Mouse (Mus musculus): ENCODE measurements at regions not wholly inside any gene's neighbourhood (a gene's known extent, or its start where the extent isn't known, plus 50 kb on each side); places are given as distances from the start of the nearest gene placed in this dataset.

DNA sequence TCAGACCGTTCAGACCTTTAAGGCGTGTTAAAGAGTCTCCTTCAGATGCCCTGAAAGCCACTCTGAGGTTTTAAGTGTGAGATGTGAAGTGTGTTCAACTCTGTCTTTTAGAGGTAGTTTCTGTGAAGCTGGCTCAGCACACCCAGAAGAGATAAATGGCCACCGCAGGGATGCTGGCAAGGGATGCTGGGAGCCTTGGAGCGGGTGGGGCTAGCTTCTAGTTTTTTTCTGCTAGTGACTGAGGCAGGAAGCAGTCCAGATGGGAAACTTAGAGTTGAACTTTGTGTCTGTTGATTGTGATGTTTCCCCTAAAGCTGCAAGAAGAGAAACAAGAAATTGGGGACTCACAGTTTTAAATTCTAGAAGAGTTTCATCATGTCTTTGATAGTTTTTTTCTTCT, 143.5 kb downstream of the Cdca7 start:
- no peak for DNase-seq
- TF ChIP-seq POLR2A (IDR thresholded peaks at IDR 0.05; ENCODE audit: borderline replicate concordance, insufficient read depth, low read length) (no peak), CTCF (IDR thresholded peaks at IDR 0.05; ENCODE audit: borderline replicate concordance, insufficient read depth, low read depth, low read length) (no peak)
- WGBS = 34% methylated on average over 4 of the region's 4 CpGs

GRCm38 (mm10) chr2:72620182-72620652, 144.3 kb downstream of the Cdca7 start:
- TF ChIP-seq POLR2A (IDR thresholded peaks at IDR 0.05; ENCODE audit: borderline replicate concordance, insufficient read depth, low read length) = no peak
- no peak for TF ChIP-seq CTCF (IDR thresholded peaks at IDR 0.05; ENCODE audit: borderline replicate concordance, insufficient read depth, low read depth, low read length)
- H3K4me3 ChIP-seq (replicated peaks; ENCODE audit: insufficient read depth, low read depth, low read length) = no peak overlapping the region
- WGBS = 7% methylated on average over 9 of the region's 9 CpGs
- no peak for DNase-seq
- H3K27me3 ChIP-seq (ENCODE audit: control insufficient read depth, insufficient read depth, low read length) = no peaks in the 10 kb centered on the region; the same call in 1 of the 2 replicates
- H3K4me1 ChIP-seq (ENCODE audit: control insufficient read depth, insufficient read depth, low read length) = no peaks in the 10 kb centered on the region
- no peak overlapping the region for H3K27ac ChIP-seq (ENCODE audit: insufficient read depth, low read length)

More for the DNA sequence above, 143.5 kb downstream of the Cdca7 start:
- Histone ChIP-seq H3K27me3 (ENCODE audit: control insufficient read depth, insufficient read depth, low read length) (no peaks in the 10 kb centered on the region; the same call in 1 of the 2 replicates), H3K27ac (ENCODE audit: insufficient read depth, low read length) (no peak overlapping the region), H3K4me3 (replicated peaks; ENCODE audit: insufficient read depth, low read depth, low read length) (no peak overlapping the region), H3K4me1 (ENCODE audit: control insufficient read depth, insufficient read depth, low read length) (no peaks in the 10 kb centered on the region)

DNA sequence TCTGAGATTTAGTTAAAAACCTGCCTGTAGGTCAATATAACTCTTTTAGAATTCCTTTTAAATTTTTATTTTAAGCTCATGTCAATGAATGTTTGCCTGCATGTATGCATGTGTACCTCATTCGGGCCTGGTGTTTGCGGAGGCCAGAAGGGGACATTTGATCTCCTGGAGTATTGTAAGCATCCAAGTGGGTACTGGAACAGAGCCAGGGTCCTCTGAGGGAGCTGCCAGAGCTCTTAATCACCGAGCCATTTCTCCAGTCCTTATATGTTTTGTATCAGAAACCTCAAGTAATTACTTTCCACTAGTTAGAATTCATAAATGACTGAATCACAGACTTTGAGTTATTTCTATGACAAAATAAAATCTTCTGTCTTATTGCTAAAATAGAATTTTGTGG, 152.0 kb downstream of the Cdca7 start:
- peak in 1 of 2 experiments; percentile 11 for DNase-seq
- Histone ChIP-seq H3K4me1 (ENCODE audit: control insufficient read depth, insufficient read depth, low read length) (no peaks in the 10 kb centered on the region), H3K4me3 (replicated peaks; ENCODE audit: insufficient read depth, low read depth, low read length) (no peak overlapping the region), H3K27ac (ENCODE audit: insufficient read depth, low read length) (no peak overlapping the region), H3K27me3 (ENCODE audit: control insufficient read depth, insufficient read depth, low read length) (peaks cover 2% of the 10 kb centered on the region; the same call in 1 of the 2 replicates)
- TF ChIP-seq CTCF (IDR thresholded peaks at IDR 0.05; ENCODE audit: borderline replicate concordance, insufficient read depth, low read depth, low read length) (no peak), POLR2A (IDR thresholded peaks at IDR 0.05; ENCODE audit: borderline replicate concordance, insufficient read depth, low read length) (no peak)
- WGBS = 32% methylated on average over 3 of the region's 3 CpGs

DNA sequence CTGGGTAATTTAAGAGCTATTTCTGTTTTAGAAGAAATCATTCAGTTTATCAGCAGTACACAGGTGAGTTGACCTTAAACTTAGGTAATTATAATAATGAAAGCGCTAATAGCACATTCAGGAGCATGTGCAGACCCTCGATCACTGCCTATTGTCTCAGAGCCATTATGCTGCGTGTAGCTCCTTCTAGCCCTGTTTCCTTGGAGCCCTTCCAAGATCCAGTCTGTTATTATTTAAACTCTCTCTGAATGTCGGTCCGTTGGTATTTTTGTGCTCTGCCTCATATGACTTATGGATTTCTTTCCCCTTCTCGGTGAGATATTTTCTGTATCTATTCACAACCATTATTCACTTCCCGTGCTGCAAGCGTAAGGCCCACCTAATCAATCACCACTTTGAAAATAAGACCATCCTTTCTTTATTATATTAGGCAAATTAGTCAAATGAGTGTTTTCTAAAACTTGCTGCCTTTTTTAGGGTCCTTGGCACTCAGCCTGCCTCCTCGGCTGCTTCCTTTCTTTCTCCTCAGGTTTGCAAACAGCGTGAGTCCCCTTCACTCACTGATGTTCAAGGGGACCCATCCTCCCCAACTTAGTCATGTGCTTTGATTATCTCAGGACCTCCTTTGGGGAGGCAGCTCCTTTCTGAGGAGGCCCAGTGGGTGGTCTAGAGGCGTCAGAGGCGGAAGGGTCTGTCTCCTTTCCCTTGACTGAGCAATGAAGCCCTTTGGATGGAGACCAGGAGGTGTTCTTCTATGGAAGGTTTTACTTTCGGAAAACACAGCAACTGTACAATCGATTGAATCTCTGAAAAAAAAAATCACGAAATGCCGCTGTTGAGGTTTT, 152.9 kb downstream of the Cdca7 start:
- Histone ChIP-seq H3K4me3 (replicated peaks; ENCODE audit: insufficient read depth, low read depth, low read length) (no peak overlapping the region), H3K4me1 (ENCODE audit: control insufficient read depth, insufficient read depth, low read length) (no peaks in the 10 kb centered on the region), H3K27ac (ENCODE audit: insufficient read depth, low read length) (no peak overlapping the region), H3K27me3 (ENCODE audit: control insufficient read depth, insufficient read depth, low read length) (peaks cover 2% of the 10 kb centered on the region; the same call in 1 of the 2 replicates)
- TF ChIP-seq CTCF (IDR thresholded peaks at IDR 0.05; ENCODE audit: borderline replicate concordance, insufficient read depth, low read depth, low read length) (no peak), POLR2A (IDR thresholded peaks at IDR 0.05; ENCODE audit: borderline replicate concordance, insufficient read depth, low read length) (no peak)
- 29% methylated on average over 16 of the region's 16 CpGs for WGBS
- DNase-seq = no peak

DNA sequence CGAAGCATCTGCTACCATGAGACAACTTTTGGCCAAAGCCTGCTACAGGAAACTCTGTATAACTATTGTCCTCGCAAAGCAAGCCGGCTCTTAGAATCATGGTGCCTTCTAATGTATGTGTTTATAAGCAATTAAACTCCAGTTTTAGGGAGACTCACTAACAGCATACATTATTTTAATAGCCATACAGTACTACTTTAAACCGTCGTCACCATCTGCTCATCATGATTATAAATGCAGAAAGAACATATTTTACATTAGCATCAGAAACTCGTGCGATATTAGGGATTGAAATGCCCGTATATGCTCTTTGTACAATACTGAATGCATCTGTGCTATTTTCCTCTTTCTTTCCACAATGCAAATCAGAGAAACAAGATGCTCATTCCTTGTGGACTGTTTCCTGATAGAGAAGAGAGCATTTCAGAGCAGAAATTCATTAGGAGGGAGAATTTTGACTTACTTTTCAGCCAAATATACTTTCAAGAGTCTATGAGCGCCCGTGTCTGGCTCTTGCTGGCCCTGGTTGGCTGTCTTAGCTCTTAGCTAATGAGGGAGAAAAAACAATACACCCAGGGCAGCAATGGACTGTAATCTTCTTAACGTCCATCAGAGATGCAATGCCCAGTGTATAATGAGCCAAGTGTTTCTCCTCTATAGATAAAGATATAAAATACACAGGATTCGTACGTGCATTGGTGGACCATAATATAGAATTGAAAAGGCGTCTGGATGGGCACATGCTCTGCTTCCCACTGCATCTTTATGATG, 153.9 kb downstream of the Cdca7 start:
- Histone ChIP-seq H3K27me3 (ENCODE audit: control insufficient read depth, insufficient read depth, low read length) (peaks cover 2% of the 10 kb centered on the region; the same call in 1 of the 2 replicates), H3K4me3 (replicated peaks; ENCODE audit: insufficient read depth, low read depth, low read length) (no peak overlapping the region), H3K27ac (ENCODE audit: insufficient read depth, low read length) (no peak overlapping the region), H3K4me1 (ENCODE audit: control insufficient read depth, insufficient read depth, low read length) (no peaks in the 10 kb centered on the region)
- WGBS = 55% methylated on average over 14 of the region's 14 CpGs
- DNase-seq = no peak
- TF ChIP-seq CTCF (IDR thresholded peaks at IDR 0.05; ENCODE audit: borderline replicate concordance, insufficient read depth, low read depth, low read length) (no peak), POLR2A (IDR thresholded peaks at IDR 0.05; ENCODE audit: borderline replicate concordance, insufficient read depth, low read length) (no peak)

DNA sequence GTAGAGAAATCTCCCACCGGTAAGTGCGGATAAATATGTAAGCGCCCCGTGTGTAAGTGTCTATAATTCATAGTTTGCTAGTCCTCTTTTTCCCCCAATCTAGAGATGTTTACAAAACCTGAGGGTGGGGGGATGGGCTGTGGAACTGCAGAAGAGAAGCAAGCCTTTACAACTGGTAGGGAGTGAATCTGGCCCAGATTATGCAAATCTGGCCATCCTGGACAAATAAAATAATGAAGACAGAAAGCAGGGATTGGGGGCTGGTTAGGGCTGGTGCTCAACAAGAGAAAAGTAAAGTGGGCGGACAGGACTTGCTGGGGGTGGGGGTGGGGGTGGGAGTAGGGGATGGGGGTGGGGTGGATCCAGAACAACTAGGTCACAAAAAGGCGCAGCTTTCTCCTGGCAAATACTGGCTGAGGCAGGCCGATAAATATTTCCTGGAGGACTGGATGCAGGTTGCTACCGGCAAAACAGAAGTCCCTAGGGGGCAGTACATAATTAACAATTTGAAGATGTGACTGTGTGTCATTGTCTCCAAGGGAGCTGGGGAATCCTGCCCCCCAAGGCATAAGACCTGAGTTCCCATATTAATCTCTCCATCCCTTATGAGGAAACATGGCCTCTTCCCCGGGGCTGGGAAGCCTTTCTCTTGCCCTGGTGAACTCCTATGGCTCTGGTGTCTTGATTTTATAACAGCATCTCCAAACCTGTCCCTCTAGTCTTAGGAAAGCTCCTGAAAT, 162.1 kb downstream of the Cdca7 start:
- no peak for DNase-seq
- Histone ChIP-seq H3K27ac (ENCODE audit: insufficient read depth, low read length) (no peak overlapping the region), H3K4me1 (ENCODE audit: control insufficient read depth, insufficient read depth, low read length) (no peaks in the 10 kb centered on the region), H3K27me3 (ENCODE audit: control insufficient read depth, insufficient read depth, low read length) (no peaks in the 10 kb centered on the region), H3K4me3 (replicated peaks; ENCODE audit: insufficient read depth, low read depth, low read length) (no peak overlapping the region)
- WGBS = 57% methylated on average over 9 of the region's 9 CpGs
- TF ChIP-seq POLR2A (IDR thresholded peaks at IDR 0.05; ENCODE audit: borderline replicate concordance, insufficient read depth, low read length) (no peak), CTCF (IDR thresholded peaks at IDR 0.05; ENCODE audit: borderline replicate concordance, insufficient read depth, low read depth, low read length) (no peak)

- WGBS = 82% methylated on average over 4 of the region's 4 CpGs
- no peak for DNase-seq
- Histone ChIP-seq H3K4me3 (replicated peaks; ENCODE audit: insufficient read depth, low read depth, low read length) (no peak overlapping the region), H3K4me1 (ENCODE audit: control insufficient read depth, insufficient read depth, low read length) (no peaks in the 10 kb centered on the region), H3K27ac (ENCODE audit: insufficient read depth, low read length) (no peak overlapping the region), H3K27me3 (ENCODE audit: control insufficient read depth, insufficient read depth, low read length) (no peaks in the 10 kb centered on the region)
- no peak for TF ChIP-seq POLR2A (IDR thresholded peaks at IDR 0.05; ENCODE audit: borderline replicate concordance, insufficient read depth, low read length)
- no peak for TF ChIP-seq CTCF (IDR thresholded peaks at IDR 0.05; ENCODE audit: borderline replicate concordance, insufficient read depth, low read depth, low read length)
Measured at GRCm38 (mm10) chr2:72639022-72639421, 163.1 kb downstream of the Cdca7 start.
